Mouse (Mus musculus): ENCODE data around the gene Nbl1.

The Nbl1 gene

GRCm38 (mm10) chr4:139092356-139093195, at the start of gene Nbl1:
TSS of gene Nbl1 (minus strand) at chr4:139092993.
- DNase-seq (ENCODE audit: low read depth, low spot score): no peak

- DNase-seq (ENCODE audit: low read depth, low spot score): no peak
Measured at GRCm38 (mm10) chr4:139141785-139142184, 49.0 kb upstream of the Nbl1 start.

- DNase-seq (ENCODE audit: low read depth, low spot score): no peak
Measured at GRCm38 (mm10) chr4:139140267-139140666, 47.5 kb upstream of the Nbl1 start.

- DNase-seq (ENCODE audit: low read depth, low spot score): no peak
Measured at GRCm38 (mm10) chr4:139136011-139136410, 43.2 kb upstream of the Nbl1 start.

- no peak for DNase-seq (ENCODE audit: low read depth, low spot score)
Measured at GRCm38 (mm10) chr4:139133109-139133508, 40.3 kb upstream of the Nbl1 start.

GRCm38 (mm10) chr4:139131858-139132672, 39.3 kb upstream of the Nbl1 start:
- DNase-seq (ENCODE audit: low read depth, low spot score): no peak

GRCm38 (mm10) chr4:139130701-139131549, 38.1 kb upstream of the Nbl1 start, which contains the start of gene Minos1:
TSS of gene Minos1 (minus strand) at chr4:139131113.
- DNase-seq (ENCODE audit: low read depth, low spot score): peak; percentile 98

- DNase-seq (ENCODE audit: low read depth, low spot score): peak; percentile 59
Measured at GRCm38 (mm10) chr4:139129806-139130700, 37.3 kb upstream of the Nbl1 start.

GRCm38 (mm10) chr4:139126475-139126874, 33.7 kb upstream of the Nbl1 start:
- DNase-seq (ENCODE audit: low read depth, low spot score): no peak

- DNase-seq (ENCODE audit: low read depth, low spot score): no peak
Measured at GRCm38 (mm10) chr4:139124940-139125339, 32.1 kb upstream of the Nbl1 start.

- no peak for DNase-seq (ENCODE audit: low read depth, low spot score)
Measured at GRCm38 (mm10) chr4:139122557-139122956, 29.8 kb upstream of the Nbl1 start.

- no peak for DNase-seq (ENCODE audit: low read depth, low spot score)
Measured at GRCm38 (mm10) chr4:139120998-139121397, 28.2 kb upstream of the Nbl1 start.

- DNase-seq (ENCODE audit: low read depth, low spot score): no peak
Measured at GRCm38 (mm10) chr4:139120281-139120814, 27.6 kb upstream of the Nbl1 start.

GRCm38 (mm10) chr4:139116356-139117063, 23.7 kb upstream of the Nbl1 start:
- no peak for DNase-seq (ENCODE audit: low read depth, low spot score)

- DNase-seq (ENCODE audit: low read depth, low spot score): no peak
Measured at GRCm38 (mm10) chr4:139115721-139116120, 22.9 kb upstream of the Nbl1 start.

- DNase-seq (ENCODE audit: low read depth, low spot score): no peak
Measured at GRCm38 (mm10) chr4:139112482-139112881, 19.7 kb upstream of the Nbl1 start.

GRCm38 (mm10) chr4:139111421-139111820, 18.6 kb upstream of the Nbl1 start:
- DNase-seq (ENCODE audit: low read depth, low spot score): no peak

GRCm38 (mm10) chr4:139110858-139111257, 18.1 kb upstream of the Nbl1 start:
- DNase-seq (ENCODE audit: low read depth, low spot score): no peak

GRCm38 (mm10) chr4:139105453-139105852, 12.7 kb upstream of the Nbl1 start:
- no peak for DNase-seq (ENCODE audit: low read depth, low spot score)

GRCm38 (mm10) chr4:139101546-139101945, 8.8 kb upstream of the Nbl1 start:
- no peak for DNase-seq (ENCODE audit: low read depth, low spot score)
